Mouse (Mus musculus): ENCODE measurements at regions not wholly inside any gene's neighbourhood (a gene's known extent, or its start where the extent isn't known, plus 50 kb on each side); places are given as distances from the start of the nearest gene placed in this dataset.
A peak's percentile ranks its signal among the peaks of the same experiment; 100 is the strongest.

GRCm38 (mm10) chr7:136094681-136095360 lies 378.7 kb upstream of the Mki67 start:
- DNase-seq (ENCODE audit: low spot score) = no peak

- DNase-seq (ENCODE audit: low spot score) = no peak
Observed at GRCm38 (mm10) chr7:136104021-136104420, 387.9 kb upstream of the Mki67 start.

- DNase-seq (ENCODE audit: low spot score) = no peak
Observed at GRCm38 (mm10) chr7:136112163-136112562, 396.0 kb upstream of the Mki67 start.

GRCm38 (mm10) chr7:136120930-136121329 lies 404.8 kb upstream of the Mki67 start:
- no peak for DNase-seq (ENCODE audit: low spot score)

- no peak for DNase-seq (ENCODE audit: low spot score)
Observed at GRCm38 (mm10) chr7:136121406-136121805, 405.2 kb upstream of the Mki67 start.

GRCm38 (mm10) chr7:136124786-136125185 lies 408.6 kb upstream of the Mki67 start:
- DNase-seq (ENCODE audit: low spot score) = no peak

- no peak for DNase-seq (ENCODE audit: low spot score)
Observed at GRCm38 (mm10) chr7:136126393-136126792, 410.2 kb upstream of the Mki67 start.

- no peak for DNase-seq (ENCODE audit: low spot score)
Observed at GRCm38 (mm10) chr7:136127576-136127975, 411.4 kb upstream of the Mki67 start.

- no peak for DNase-seq (ENCODE audit: low spot score)
Observed at GRCm38 (mm10) chr7:136129721-136130123, 413.6 kb upstream of the Mki67 start.

- no peak for DNase-seq (ENCODE audit: low spot score)
Observed at GRCm38 (mm10) chr7:136130666-136131239, 414.6 kb upstream of the Mki67 start.

- DNase-seq (ENCODE audit: low spot score) = no peak
Observed at GRCm38 (mm10) chr7:136132976-136133375, 416.8 kb upstream of the Mki67 start.

GRCm38 (mm10) chr7:136136666-136137065 lies 420.5 kb upstream of the Mki67 start:
- no peak for DNase-seq (ENCODE audit: low spot score)

GRCm38 (mm10) chr7:136137341-136137740 lies 421.2 kb upstream of the Mki67 start:
- no peak for DNase-seq (ENCODE audit: low spot score)

GRCm38 (mm10) chr7:136137831-136138602 lies 421.9 kb upstream of the Mki67 start:
- DNase-seq (ENCODE audit: low spot score) = no peak

GRCm38 (mm10) chr7:136142832-136143231 lies 426.7 kb upstream of the Mki67 start:
- no peak for DNase-seq (ENCODE audit: low spot score)

GRCm38 (mm10) chr7:136150196-136150595 lies 434.0 kb upstream of the Mki67 start:
- DNase-seq (ENCODE audit: low spot score) = no peak

- DNase-seq (ENCODE audit: low spot score) = no peak
Observed at GRCm38 (mm10) chr7:136151301-136151930, 435.3 kb upstream of the Mki67 start.

GRCm38 (mm10) chr7:136152470-136152869 lies 436.3 kb upstream of the Mki67 start:
- DNase-seq (ENCODE audit: low spot score) = peak; percentile 3

- no peak for DNase-seq (ENCODE audit: low spot score)
Observed at GRCm38 (mm10) chr7:136153621-136154020, 437.5 kb upstream of the Mki67 start.

- DNase-seq (ENCODE audit: low spot score) = no peak
Observed at GRCm38 (mm10) chr7:136159136-136159535, 443.0 kb upstream of the Mki67 start.

GRCm38 (mm10) chr7:136161526-136161925 lies 445.4 kb upstream of the Mki67 start:
- DNase-seq (ENCODE audit: low spot score) = no peak

GRCm38 (mm10) chr7:136164834-136165233 lies 448.7 kb upstream of the Mki67 start:
- DNase-seq (ENCODE audit: low spot score) = no peak

- no peak for DNase-seq (ENCODE audit: low spot score)
Observed at GRCm38 (mm10) chr7:136169261-136169660, 453.1 kb upstream of the Mki67 start.

Measured in yolk sac, embryonic 10.5 days (tissue).